Mouse (Mus musculus): ENCODE measurements around the gene Cd83.

Cd83 gene

DNA sequence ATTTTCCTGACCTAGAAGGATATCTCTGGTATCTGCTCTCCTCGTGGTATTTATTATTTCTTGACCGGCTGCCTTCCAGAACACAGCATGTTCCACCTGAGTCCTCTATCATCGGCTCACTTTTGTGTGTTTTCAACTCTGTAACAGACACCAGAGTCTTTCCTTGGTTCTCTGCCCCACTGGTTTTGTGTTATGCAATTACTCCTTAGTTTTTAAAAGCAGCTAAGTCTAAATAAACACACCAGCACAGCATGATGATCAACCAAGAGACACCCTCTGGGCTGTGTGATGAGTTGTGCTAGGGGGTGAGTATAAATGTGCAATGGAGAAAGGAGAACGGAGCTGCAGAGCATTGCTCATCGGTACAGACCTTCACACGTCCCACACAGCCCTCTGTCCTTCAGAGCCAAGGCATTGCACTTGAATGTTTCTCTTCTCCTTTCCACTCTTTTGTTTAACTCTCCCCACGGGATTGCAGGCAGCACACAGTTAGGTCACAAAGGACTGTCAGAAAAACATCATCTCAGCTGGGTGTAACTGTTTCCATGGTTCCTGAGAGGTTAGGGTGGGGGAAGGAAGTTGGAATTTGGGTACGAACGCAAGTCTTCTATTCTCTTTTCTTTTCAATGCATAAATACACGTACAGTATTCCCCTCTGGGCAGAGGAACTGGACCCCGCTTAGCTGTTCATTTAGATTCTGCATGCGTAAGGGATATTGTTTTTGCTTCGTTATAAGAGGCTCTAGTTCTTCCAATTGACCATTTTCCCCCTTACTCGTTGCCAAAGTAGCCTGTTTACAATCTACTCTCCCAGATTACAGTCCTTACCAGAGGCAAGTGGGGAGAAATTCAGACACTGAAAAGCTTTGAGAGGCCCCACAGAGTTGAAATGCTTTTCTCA is 22.0 kb downstream of the Cd83 start:
- no peak for DNase-seq (ENCODE audit: low spot score in 2 of 2)

DNA sequence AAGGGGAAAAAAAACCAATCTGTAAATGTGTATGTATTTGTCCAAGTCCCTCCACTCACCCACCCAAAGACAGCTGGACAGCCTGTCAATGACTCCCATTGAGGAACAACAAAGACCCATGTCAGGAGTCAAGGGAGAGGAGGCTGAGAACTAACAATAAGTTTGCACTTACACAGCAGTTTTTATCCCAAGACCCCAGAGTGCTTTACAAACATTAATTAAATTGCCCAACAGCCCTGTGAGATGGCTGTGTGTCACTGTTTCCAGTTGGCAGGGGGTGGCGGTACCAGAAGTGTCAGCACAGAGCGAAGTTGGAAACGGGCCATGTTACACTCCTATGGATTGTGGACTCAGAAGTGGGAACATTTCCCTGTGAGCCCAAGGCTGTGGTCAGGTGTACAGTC is 22.7 kb downstream of the Cd83 start:
- DNase-seq (ENCODE audit: low spot score in 2 of 2) = no peak

DNA sequence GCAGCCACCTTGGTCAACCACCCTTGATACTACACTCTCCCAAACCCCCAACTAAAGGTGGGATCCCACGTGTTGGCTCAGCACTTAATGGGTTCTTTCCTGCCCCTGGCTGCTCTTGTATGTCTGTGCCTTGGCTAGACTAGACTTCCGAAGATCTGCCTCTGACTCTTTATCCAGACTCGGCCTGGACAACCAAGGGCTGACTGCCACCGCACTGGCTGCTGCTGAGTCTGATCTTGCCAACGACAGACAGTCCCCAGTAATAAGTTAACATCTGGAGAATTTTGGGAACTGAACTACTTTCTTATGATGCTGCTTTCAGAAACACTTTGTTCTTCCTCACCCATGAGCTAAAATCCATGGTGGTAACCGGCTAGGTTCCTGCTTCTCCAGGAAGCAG is 26.0 kb downstream of the Cd83 start:
- DNase-seq (ENCODE audit: low spot score in 2 of 2) = no peak

DNA sequence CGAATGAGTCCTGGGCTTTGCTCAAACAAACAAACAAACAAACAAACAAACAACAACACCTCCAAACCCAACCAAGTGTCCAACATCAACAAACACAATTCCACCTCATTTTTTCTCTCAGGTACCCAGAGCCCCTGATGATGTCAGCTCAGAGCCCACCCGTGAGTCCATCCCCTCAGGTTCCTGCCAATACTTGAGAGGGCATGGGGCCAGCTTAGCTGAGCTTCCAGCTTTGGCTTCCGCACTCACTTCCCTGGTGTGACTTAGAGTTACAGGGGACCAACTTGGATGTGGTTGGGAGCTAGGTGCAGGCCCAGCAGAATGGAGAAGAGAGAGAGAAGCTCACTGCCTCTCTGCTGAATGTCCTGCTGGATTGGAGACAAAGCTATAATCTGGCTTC is 27.3 kb downstream of the Cd83 start:
- no peak for DNase-seq (ENCODE audit: low spot score in 2 of 2)

DNA sequence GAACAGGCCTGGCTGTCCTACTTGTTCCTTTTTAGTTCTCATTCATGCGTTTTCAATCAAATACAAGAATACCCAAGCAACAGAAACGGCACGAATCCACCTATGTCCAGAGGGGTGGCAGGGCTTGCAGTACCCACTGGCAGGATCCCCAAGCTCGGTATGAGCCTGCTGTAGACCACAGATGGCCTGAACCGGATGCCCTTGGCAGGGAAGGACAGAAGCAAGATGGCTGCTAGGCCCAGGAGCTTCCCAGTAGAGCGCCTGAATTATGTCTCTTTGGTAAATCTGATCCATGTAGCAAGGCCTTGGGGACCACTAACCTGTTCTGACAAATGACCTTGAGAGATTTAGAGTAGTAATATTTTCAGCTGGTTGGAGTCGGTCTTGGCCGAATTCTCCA is 28.9 kb downstream of the Cd83 start:
- DNase-seq (ENCODE audit: low spot score in 2 of 2) = no peak

DNA sequence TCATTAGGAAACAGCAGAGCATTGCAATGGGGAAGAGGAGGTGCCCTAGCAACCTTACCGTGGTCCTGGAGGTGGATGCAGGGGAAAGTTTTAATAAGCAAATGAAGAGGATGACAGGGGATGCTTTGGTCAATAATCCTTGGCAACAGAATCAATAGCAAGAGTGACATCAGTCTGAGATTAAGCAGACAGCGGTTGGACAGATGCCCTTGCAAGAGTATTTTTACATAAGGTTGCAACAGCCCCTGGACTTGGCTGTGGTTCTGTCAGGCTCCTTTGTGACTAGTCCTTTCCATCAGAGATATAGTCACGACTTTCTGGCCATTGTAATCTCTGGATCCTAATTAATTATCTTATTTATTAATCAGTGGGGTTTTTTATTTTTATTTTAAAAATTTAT is 32.9 kb downstream of the Cd83 start:
- DNase-seq (ENCODE audit: low spot score in 2 of 2) = no peak

DNA sequence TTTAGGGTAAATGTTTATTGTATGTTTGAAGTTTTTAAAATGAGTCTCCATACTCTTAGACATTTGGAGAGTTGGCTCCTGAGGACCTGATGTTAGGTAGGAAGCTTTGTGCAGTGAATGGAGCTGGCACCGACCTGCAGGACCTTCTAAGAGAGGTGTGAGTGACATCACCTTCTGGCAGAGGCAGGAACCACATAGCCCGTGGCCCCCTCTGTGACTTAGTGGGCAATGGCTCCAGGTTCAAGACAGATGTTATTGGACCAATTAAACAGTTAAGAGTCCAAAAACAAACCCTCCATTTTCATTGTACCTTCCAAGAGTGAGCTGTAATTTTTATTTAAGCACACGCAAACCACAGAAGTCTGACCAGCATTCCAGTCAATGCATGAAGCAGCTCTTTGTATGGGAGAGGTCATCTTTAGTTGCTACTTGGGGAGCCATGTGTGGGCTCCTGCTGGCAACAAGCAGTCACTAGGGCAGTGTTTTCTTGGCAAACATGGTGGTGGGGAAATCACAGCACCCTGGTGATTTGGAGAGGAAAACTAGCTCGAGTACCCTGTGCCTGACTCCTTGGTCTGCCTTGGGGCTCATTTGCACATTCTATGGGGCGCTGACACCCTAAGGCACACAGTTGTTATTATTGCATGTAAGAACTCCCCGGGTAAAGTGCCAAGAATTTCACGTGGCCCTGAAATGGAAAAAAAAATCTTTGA is 33.9 kb downstream of the Cd83 start:
- DNase-seq (ENCODE audit: low spot score in 2 of 2) = no peak

DNA sequence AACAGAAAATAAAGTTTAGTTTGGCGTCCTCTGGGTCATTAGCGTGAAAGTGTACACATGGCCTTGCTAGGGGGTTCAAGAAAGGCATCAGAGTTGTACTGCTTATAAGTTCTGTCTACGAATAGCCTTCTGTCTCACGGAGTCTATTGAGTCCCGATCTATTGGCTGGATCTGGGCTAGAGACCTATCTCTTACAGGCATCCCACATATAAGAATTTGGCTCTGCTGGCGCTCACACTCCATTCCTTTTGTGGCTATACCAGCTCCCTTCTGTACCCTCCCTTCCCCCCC is 34.4 kb downstream of the Cd83 start:
- DNase-seq (ENCODE audit: low spot score in 2 of 2) = no peak

DNA sequence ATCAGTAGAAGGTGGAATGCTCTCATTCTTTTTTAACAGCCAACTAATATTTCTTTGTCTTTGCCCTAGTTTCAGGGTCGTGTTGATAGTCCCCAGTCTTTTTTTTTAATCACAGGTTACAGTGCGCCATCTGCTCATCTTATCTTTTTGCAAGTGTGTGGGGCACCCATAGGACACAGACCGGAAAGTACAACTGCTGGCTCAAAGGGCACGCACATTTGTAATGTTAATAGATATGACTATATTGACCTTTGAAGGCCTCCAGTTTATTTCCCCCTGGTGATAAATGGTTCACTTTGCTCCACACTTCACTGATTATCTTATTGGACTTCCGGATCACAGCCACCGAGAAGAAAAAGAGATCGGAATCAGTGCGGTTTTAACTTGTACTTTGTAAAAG is 35.5 kb downstream of the Cd83 start:
- DNase-seq (ENCODE audit: low spot score in 2 of 2) = no peak

DNA sequence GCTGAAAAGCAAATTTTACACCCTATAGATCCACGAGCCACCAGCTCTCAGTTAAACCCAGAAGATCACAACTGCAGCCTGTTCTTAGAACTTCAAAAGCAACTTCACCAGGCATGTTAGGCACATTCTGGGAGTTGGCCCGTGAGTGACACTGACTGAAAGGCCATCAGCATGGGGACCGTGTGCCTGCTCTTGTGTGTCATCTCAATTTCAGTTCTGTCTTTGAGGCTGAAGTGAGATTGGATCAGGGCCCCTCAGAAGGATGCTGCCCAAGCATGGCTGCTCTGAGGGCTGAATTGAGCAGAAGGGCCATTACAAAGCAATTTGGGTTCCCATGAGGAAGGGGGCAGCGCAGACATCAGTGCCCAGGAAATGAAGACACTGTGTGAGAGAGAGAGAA is 37.7 kb downstream of the Cd83 start:
- DNase-seq (ENCODE audit: low spot score in 2 of 2) = peak in 1 of 2 experiments; percentile 17

DNA sequence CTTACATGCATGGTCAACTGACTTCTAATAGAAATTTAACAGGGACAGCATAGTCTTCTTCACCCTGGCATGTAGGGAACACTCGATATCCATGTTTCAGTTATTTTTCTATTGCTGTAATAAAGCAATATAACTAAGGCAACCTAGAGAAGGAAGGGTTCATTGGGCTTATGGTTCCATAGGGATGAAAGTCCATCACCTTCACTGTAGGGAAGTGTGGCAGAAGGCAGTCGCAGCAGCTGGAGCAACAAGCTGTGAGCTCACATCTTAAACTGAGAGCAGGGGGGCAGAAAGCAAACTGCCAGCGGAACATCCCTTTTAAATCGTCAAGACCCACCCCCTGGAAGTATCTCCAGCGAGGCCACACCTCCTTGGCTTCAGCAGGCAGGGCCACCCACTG is 44.1 kb downstream of the Cd83 start:
- no peak for DNase-seq (ENCODE audit: low spot score in 2 of 2)

DNA sequence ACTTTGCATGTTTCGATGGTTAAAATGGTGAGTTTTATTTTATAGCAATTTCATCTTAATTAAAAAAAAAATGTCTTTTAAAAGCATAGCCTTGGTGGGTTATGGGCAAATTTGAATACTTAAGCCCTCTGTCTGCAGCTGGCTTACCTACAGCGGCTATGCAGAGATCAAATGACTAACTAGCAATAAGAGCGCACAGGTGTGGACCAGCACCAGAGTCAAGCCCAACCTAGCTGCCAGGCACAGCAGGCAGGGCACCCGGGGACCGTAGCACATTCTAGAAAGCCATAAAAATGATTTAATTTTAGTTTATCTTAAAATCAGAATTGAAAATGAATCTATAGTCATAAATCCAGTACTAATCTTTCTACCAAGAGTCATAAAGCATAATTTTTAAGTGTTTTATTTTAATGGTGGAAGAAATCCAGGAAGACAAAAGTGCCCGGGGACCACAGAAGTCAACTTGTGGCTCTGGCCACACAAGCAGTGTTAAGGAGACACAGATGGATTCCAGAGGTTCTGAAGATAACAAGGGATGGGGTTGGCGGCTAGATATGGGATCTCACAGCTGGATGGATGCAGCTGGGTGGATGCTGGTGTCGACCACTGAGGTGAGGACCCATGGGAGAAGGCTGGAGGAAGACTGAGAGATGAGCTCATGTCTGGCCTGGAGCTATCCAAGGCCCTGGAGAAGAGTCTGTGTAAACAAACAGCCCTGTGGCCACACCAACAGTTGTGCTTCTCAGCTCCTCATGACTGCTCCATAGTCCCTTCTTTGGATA is 46.5 kb downstream of the Cd83 start:
- DNase-seq (ENCODE audit: low spot score in 2 of 2) = no peak

DNA sequence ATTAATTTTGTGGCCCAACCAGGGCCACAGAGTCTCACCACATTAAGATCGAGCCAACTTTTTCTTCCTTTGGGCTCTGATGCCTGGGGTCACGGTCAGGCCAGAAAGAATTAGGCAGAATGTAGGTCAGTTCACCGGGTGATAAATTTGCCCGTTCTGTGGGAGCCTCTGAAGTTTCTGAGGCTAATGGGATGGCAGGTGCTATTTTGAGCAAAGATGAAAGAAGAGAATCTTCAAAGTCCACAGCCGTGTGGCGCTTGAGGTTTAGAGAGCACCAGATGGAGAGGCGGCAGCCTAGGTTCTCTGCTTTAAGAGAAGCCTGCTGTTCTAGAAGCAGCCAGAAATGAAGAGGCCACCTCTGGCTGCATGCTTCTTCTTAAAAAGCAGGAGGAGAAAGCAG is 48.2 kb downstream of the Cd83 start:
- DNase-seq (ENCODE audit: low spot score in 2 of 2) = no peak

DNA sequence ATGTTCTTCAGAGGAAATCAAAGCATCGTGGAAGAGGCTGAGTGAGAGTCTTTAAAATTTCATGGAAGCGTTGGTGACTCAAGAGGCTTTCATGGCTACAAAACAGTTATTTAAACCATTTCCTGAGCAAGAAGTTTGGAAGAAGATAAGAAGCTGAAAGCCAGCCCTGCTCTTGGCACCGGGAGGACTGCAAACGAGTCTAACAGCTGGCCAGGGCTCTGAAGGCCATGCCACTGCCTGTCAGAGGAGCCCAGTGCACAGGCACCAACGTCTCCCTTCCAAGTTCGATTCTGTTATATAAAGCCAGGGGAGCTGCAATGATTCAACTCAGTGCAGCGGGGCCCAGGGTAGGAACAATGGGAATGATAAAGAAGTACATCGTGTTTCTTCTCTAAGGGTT is 51.8 kb downstream of the Cd83 start:
- no peak for DNase-seq (ENCODE audit: low spot score in 2 of 2)

DNA sequence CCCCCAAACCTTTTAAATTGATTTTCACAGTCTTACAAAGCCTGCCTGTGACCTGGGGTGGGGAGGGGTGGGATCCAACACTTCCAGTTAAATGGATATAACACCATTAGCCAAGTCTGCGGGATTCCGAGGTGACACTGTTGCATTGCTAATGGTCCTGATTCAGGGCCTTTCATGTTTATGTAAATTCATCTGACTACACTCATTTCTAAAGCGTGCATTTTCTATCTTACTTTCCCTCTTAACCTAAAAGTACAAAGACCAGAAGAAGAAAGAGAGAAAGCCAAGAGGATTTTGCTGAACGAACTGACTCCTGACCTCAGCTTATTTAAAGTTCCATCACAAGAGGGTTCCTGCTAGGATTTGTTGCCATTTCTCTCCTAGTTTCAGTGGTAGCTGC is 53.2 kb downstream of the Cd83 start:
- DNase-seq (ENCODE audit: low spot score in 2 of 2) = no peak

DNA sequence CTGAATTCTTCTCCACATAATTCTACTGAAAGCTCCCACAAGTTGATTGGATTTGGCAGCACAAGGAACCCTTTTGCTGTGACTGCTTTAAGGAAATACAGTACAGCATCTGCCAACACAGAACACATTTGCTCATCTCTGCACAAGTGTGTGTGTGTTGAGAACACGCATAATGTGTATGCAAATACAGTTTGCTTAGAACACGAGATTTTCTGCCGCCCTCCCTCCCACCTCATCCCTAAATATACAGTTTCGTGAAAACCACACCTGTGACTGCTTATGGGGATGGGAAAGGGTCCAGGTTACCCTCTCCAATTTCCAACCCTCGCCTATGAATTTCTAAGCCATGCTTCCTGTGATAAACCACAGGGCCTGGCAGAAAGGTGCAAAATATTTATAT is 60.6 kb downstream of the Cd83 start:
- no peak for DNase-seq (ENCODE audit: low spot score in 2 of 2)

DNA sequence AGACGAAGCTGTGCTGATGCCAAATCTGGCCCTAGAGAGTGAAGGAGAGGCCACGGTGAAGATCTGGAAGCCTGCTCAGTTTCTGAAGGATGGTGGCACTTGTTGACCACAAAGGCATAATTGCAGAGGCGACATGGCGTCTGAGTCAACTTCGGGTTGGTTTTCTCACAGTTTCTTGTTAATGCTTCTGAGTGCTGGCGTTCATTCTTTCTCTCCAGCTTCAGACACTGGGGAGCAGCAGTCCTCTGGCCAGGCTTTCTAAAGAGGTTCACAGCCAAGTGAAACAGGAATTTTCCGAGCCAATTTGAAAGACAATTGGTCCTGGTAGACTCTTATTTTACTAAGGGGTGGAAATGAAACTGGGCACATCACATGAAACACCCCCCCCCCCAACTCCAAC is 62.6 kb downstream of the Cd83 start:
- DNase-seq (ENCODE audit: low spot score in 2 of 2) = no peak

DNA sequence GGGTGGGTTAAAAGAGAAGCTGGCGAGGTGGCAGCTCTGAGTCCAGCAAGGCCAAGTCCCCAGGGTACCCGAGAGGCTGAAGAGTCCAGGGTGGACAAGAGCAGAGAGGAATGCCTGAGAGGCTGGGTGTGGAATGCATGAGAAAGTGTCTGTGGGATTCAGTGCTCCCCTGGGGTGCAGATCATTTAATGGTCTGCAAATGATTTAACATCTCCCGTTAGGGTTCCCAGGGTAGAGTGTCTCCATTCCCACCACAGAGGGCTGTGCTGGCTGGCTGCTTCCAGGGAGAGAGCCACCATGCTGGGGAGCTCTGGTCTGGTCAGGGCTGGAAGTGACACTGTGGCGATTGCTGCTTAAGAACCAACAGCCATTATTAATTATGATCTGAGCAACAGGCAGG is 65.2 kb downstream of the Cd83 start:
- DNase-seq (ENCODE audit: low spot score in 2 of 2) = no peak

DNA sequence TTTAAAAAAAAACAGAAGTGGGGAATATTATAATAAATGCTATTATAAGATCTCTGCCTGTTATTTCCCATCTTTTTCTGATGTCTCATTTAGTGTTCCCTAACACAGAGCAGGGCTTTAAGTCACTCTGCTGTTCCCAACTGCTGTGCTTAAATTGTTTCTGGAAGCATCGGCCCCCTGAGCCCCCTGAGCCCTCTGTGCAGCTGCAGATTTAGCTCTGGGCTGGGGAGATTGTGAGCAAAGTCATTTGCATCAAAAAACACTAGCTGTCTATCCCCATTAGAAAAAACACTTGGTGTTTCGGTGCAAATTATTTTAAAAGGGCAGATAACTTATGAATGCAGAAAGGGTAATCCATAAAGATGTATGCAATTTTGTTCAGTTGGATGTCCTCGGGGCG is 66.5 kb downstream of the Cd83 start:
- no peak for DNase-seq (ENCODE audit: low spot score in 2 of 2)

All from spleen, postnatal 10 days (tissue).